Mouse (Mus musculus) left cerebral cortex, postnatal 36 days (tissue): ENCODE data around the gene Slc15a1. TPM values are rescaled to one million over a fixed set of nuclear protein-coding genes. Genes with fewer than 3 reads are reported as not detected.

ENCODE experiments used
- DNase-seq, 2 experiments: peaks; one replicate each; pipeline ENCODE4 v3.0.0; 2021 to 2022; ENCODE audit warnings: low spot score in 2 of 2, mixed read lengths in 1 of 2
- intact Hi-C: fragments of 180-260 bp; cut with DNase I; formaldehyde crosslinking; loops from one replicate; pipeline ENCODE4 v1.15.1; 2025
- total RNA-seq, 2 experiments: library from RNA; stranded (reverse); gene quantifications; 2 replicates each; pipeline ENCODE4 v1.2.3; 2021

Gene Slc15a1
- total RNA-seq, 2 experiments from 2014 or later = not detected

GRCm38 (mm10) chr14:121456416-121457285 lies 48.4 kb downstream of the Slc15a1 start:
- no peak for DNase-seq
- intact Hi-C loops = no loop called here

- DNase-seq = no peak
- intact Hi-C loops = loop anchor here (2.0 kb wide), 1 partner anchor 177 kb away; no protein-coding TSS in a partner anchor
These were observed 49.1 kb downstream of the Slc15a1 start for GRCm38 (mm10) chr14:121455976-121456375.

- intact Hi-C loops = loop anchor here (2.0 kb wide), 1 partner anchor 177 kb away; no protein-coding TSS in a partner anchor
- peak; percentile 35 to 63 for DNase-seq
These were observed 49.5 kb downstream of the Slc15a1 start for GRCm38 (mm10) chr14:121455527-121455926.

- no peak for DNase-seq
- intact Hi-C loops = loop anchor here (5.0 kb wide), 2 partner anchors 76 to 621 kb away; no protein-coding TSS in a partner anchor
These were observed 51.9 kb downstream of the Slc15a1 start for GRCm38 (mm10) chr14:121453130-121453529.

GRCm38 (mm10) chr14:121452227-121452626 lies 52.8 kb downstream of the Slc15a1 start:
- intact Hi-C loops = loop anchor here (5.0 kb wide), 2 partner anchors 75 to 620 kb away; no protein-coding TSS in a partner anchor
- no peak for DNase-seq

- intact Hi-C loops = loop anchor here (5.0 kb wide), 2 partner anchors 74 to 619 kb away; no protein-coding TSS in a partner anchor
These were observed 53.5 kb downstream of the Slc15a1 start for GRCm38 (mm10) chr14:121451424-121452029.

GRCm38 (mm10) chr14:121450504-121451423 lies 54.3 kb downstream of the Slc15a1 start:
- intact Hi-C loops = loop anchor here (5.0 kb wide), 2 partner anchors 73 to 618 kb away; no protein-coding TSS in a partner anchor
- DNase-seq = peak; percentile 12 to 43

More at GRCm38 (mm10) chr14:121451424-121452029, 53.5 kb downstream of the Slc15a1 start:
- DNase-seq = no peak

GRCm38 (mm10) chr14:121446951-121447350 lies 58.1 kb downstream of the Slc15a1 start:
- DNase-seq = no peak
- intact Hi-C loops = no loop called here

GRCm38 (mm10) chr14:121445194-121445593 lies 59.9 kb downstream of the Slc15a1 start:
- intact Hi-C loops = no loop called here

GRCm38 (mm10) chr14:121440807-121441206 lies 64.2 kb downstream of the Slc15a1 start:
- no peak for DNase-seq
- intact Hi-C loops = no loop called here

More at GRCm38 (mm10) chr14:121445194-121445593, 59.9 kb downstream of the Slc15a1 start:
- DNase-seq = no peak

GRCm38 (mm10) chr14:121437026-121437425 lies 68.0 kb downstream of the Slc15a1 start:
- intact Hi-C loops = no loop called here
- DNase-seq = no peak

- no peak for DNase-seq
- intact Hi-C loops = no loop called here
These were observed 68.6 kb downstream of the Slc15a1 start for GRCm38 (mm10) chr14:121436455-121436854.

GRCm38 (mm10) chr14:121435794-121436193 lies 69.3 kb downstream of the Slc15a1 start:
- intact Hi-C loops = no loop called here
- peak; percentile 9 to 14 for DNase-seq

- intact Hi-C loops = no loop called here
- DNase-seq = no peak
These were observed 73.8 kb downstream of the Slc15a1 start for GRCm38 (mm10) chr14:121431261-121431660.

GRCm38 (mm10) chr14:121429854-121430535 lies 75.1 kb downstream of the Slc15a1 start:
- DNase-seq = no peak
- intact Hi-C loops = no loop called here

GRCm38 (mm10) chr14:121428148-121428547 lies 76.9 kb downstream of the Slc15a1 start:
- intact Hi-C loops = no loop called here
- DNase-seq = no peak

GRCm38 (mm10) chr14:121426743-121427142 lies 78.3 kb downstream of the Slc15a1 start:
- DNase-seq = no peak
- intact Hi-C loops = no loop called here

GRCm38 (mm10) chr14:121425004-121425793 lies 79.9 kb downstream of the Slc15a1 start:
- intact Hi-C loops = no loop called here
- DNase-seq = no peak
